Mouse (Mus musculus) lung, adult 18-20 months (tissue): ENCODE measurements around the gene Olfr785.
"Not testable (repeated sequence)": the region's sequence is repeated elsewhere in the genome, so short reads cannot be mapped to it uniquely, and the experiment has no call there.

Experiments
- DNase-seq, 2 experiments: peaks; one replicate each; pipeline ENCODE4 v3.0.0; 2022; ENCODE audit warnings: mixed read lengths in 2 of 2

Gene Olfr785

GRCm38 (mm10) chr10:129405126-129405525 is at the start of gene Olfr785:
Gene Olfr785 (plus strand): TSS chr10:129405426.
- DNase-seq: no peak

GRCm38 (mm10) chr10:129356496-129356895 is 48.7 kb upstream of the Olfr785 start:
- DNase-seq: not testable (repeated sequence)

- no peak for DNase-seq
Observed at GRCm38 (mm10) chr10:129357307-129357706, 47.9 kb upstream of the Olfr785 start.

- DNase-seq: not testable (repeated sequence)
Observed at GRCm38 (mm10) chr10:129374051-129374450, 31.2 kb upstream of the Olfr785 start.

- DNase-seq: no peak
Observed at GRCm38 (mm10) chr10:129383783-129384182, 21.4 kb upstream of the Olfr785 start, which contains the start of gene Olfr784. Gene Olfr784 (plus strand): TSS chr10:129384083.

GRCm38 (mm10) chr10:129400892-129401291 is 4.3 kb upstream of the Olfr785 start:
- no peak for DNase-seq

GRCm38 (mm10) chr10:129427006-129427405 is 21.8 kb downstream of the Olfr785 start, which contains the start of gene Olfr786:
Gene Olfr786 (plus strand): TSS chr10:129427306.
- DNase-seq: no peak
